13 mouse cellular contexts compared by ENCODE assay signal in the genomic region with DNA sequence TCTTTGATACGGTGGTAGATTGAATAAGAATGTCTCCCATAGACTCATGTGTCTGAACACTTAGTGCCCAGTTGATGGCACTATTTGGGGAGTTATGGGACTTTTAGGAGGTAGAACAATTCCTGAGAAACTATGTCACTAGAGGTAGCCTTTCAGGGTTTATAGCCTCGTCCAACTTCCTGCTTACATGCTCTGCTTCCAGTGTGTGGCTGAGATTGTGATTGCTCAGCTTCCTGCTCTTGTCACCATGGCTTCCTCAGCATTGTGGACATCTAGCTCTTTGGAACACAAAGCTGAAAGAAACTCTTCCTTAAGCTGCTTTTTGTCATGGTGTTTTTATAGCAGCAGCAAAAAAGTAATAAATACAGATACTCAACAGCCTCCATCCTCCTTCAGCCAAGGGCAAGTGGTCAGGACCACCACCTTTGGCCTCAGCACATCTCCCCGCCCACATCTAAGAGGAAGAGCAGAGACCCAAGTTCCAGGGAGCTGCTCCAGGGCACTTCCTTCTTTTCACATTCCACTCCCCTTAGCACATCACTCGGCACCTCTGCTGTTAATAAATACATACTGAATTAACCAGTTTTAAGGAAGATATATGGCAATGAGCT.
A peak's percentile ranks its signal among the peaks of the same experiment; 100 is the strongest.
DNase-seq lines count a peak whose midpoint lies in the region; ATAC-seq and TF ChIP-seq lines count a peak whose summit lies in the region.
"Had no signal": no experiment of that assay in that cellular context is flagged by ENCODE, and none has a peak within 500 bp of the region (broad histone marks: within the 10 kb centered on the region; RNA-seq: fewer than 3 reads in every experiment).

No protein-coding gene starts in this region.

- no peak overlapping the region for H3K4me2 ChIP-seq in hindbrain, embryonic 13.5 days
- H3K4me2 ChIP-seq in hindbrain, embryonic 16.5 days (ENCODE audit: low read length), result no peak overlapping the region
- no peak overlapping the region for H3K4me2 ChIP-seq in heart, postnatal 0 days (ENCODE audit: low read depth, low read length)
- H3K4me2 ChIP-seq: forebrain, embryonic 12.5 days; limb, embryonic 13.5 days had no signal

- WGBS in hindbrain, embryonic 13.5 days, result 85% methylated on average over 4 of the region's 4 CpGs
- WGBS in hindbrain, embryonic 16.5 days, result 83% methylated on average over 4 of the region's 4 CpGs
- 55% methylated on average over 4 of the region's 4 CpGs for WGBS in heart, postnatal 0 days

- peak overlapping the region; percentile 55; the same call in 1 of the 2 replicates for H3K27ac ChIP-seq in hindbrain, embryonic 13.5 days
- no peak overlapping the region for H3K27ac ChIP-seq in hindbrain, embryonic 16.5 days (ENCODE audit: low read depth, low read length)
- peak overlapping the region; percentile 91 for H3K27ac ChIP-seq in bone marrow macrophage, adult 2 months (ENCODE audit: insufficient read depth, low read depth, low read length)
- peak overlapping the region; percentile 70 for H3K27ac ChIP-seq in heart, postnatal 0 days (ENCODE audit: low read depth)
- H3K27ac ChIP-seq: forebrain, embryonic 12.5 days; limb, embryonic 13.5 days had no signal

- TF ChIP-seq EP300 in heart, postnatal 0 days (IDR thresholded peaks at IDR 0.05; ENCODE audit: low read depth), result no peak

- H3K4me1 ChIP-seq in hindbrain, embryonic 13.5 days (replicated peaks), result peaks cover 13% of the 10 kb centered on the region; the same call in 1 of the 2 replicates
- H3K4me1 ChIP-seq in hindbrain, embryonic 16.5 days (ENCODE audit: control insufficient read depth, insufficient read depth, low read depth, low read length), result no peaks in the 10 kb centered on the region
- H3K4me1 ChIP-seq in bone marrow macrophage, adult 2 months (ENCODE audit: control insufficient read depth, insufficient read depth, low read length), result peaks cover 55% of the 10 kb centered on the region
- H3K4me1 ChIP-seq in heart, postnatal 0 days (ENCODE audit: control insufficient read depth, insufficient read depth), result peaks cover 21% of the 10 kb centered on the region
- H3K4me1 ChIP-seq: forebrain, embryonic 12.5 days had no signal

- H3K4me3 ChIP-seq in hindbrain, embryonic 13.5 days, result no peak overlapping the region
- no peak overlapping the region for H3K4me3 ChIP-seq in hindbrain, embryonic 16.5 days (ENCODE audit: low read length)
- no peak overlapping the region for H3K4me3 ChIP-seq in bone marrow macrophage, adult 2 months (ENCODE audit: insufficient read depth, low read length)
- no peak overlapping the region for H3K4me3 ChIP-seq in heart, postnatal 0 days (ENCODE audit: low read depth, low read length)
- H3K4me3 ChIP-seq: forebrain, embryonic 12.5 days; limb, embryonic 13.5 days had no signal

- no peak for ATAC-seq in hindbrain, embryonic 13.5 days (ENCODE audit: low FRiP score)
- ATAC-seq in hindbrain, embryonic 16.5 days, result no peak
- peak; percentile 62; the same call in 1 of the 2 replicates for ATAC-seq in heart, postnatal 0 days (ENCODE audit: insufficient read depth, low read depth)

- no peak for TF ChIP-seq POLR2A in bone marrow macrophage, adult 2 months (IDR thresholded peaks at IDR 0.05; ENCODE audit: borderline replicate concordance, low read depth, low read length)

- no peak for TF ChIP-seq CTCF in bone marrow macrophage, adult 2 months (IDR thresholded peaks at IDR 0.05; ENCODE audit: low read depth, low read length)
- no peak for TF ChIP-seq CTCF in heart, postnatal 0 days (IDR thresholded peaks at IDR 0.05; ENCODE audit: low read depth)

- H3K9ac ChIP-seq in hindbrain, embryonic 13.5 days, result no peak overlapping the region
- H3K9ac ChIP-seq in hindbrain, embryonic 16.5 days (ENCODE audit: low read depth, low read length), result no peak overlapping the region
- no peak overlapping the region for H3K9ac ChIP-seq in heart, postnatal 0 days (replicated peaks; ENCODE audit: low read depth, low read length)
- H3K9ac ChIP-seq: forebrain, embryonic 12.5 days; limb, embryonic 13.5 days had no signal

- H3K27me3 ChIP-seq in hindbrain, embryonic 13.5 days, result no peaks in the 10 kb centered on the region
- no peaks in the 10 kb centered on the region for H3K27me3 ChIP-seq in hindbrain, embryonic 16.5 days (replicated peaks; ENCODE audit: control insufficient read depth, insufficient read depth, low read length)
- no peaks in the 10 kb centered on the region for H3K27me3 ChIP-seq in heart, postnatal 0 days (ENCODE audit: control insufficient read depth, insufficient read depth, low read length)
- H3K27me3 ChIP-seq: forebrain, embryonic 12.5 days; limb, embryonic 13.5 days had no signal

- peaks cover 11% of the 10 kb centered on the region for H3K36me3 ChIP-seq in hindbrain, embryonic 13.5 days
- no peaks in the 10 kb centered on the region for H3K36me3 ChIP-seq in hindbrain, embryonic 16.5 days (ENCODE audit: control insufficient read depth, insufficient read depth, low read length)
- peaks cover 20% of the 10 kb centered on the region; the same call in 1 of the 2 replicates for H3K36me3 ChIP-seq in heart, postnatal 0 days (replicated peaks; ENCODE audit: control insufficient read depth, insufficient read depth, low read length)

- no peaks in the 10 kb centered on the region for H3K9me3 ChIP-seq in hindbrain, embryonic 13.5 days
- H3K9me3 ChIP-seq in hindbrain, embryonic 16.5 days (ENCODE audit: control insufficient read depth, low read length), result no peaks in the 10 kb centered on the region
- H3K9me3 ChIP-seq in heart, postnatal 0 days (replicated peaks; ENCODE audit: control insufficient read depth, low read length), result no peaks in the 10 kb centered on the region
- H3K9me3 ChIP-seq: forebrain, embryonic 12.5 days; limb, embryonic 13.5 days had no signal

- peak; percentile 45 for DNase-seq in heart, postnatal 0 days (ENCODE audit: low spot score)
- peak; percentile 50 to 57 for DNase-seq in kidney, postnatal 4 days
- DNase-seq in cerebellum, adult 11-12 months, result no peak
- no peak for DNase-seq in adrenal gland, adult 8-10 months
- no peak for DNase-seq in cerebellum, adult 8-10 months
- DNase-seq: midbrain, embryonic 14.5 days; spleen, adult 18-20 months; thymus, adult 2 months had no signal

Comparison
In these comparisons a context has a peak if more than half of its experiments do, and no peak if none do; other contexts are left out.
1. DNase-seq: peak in heart, postnatal 0 days (single experiment) and kidney, postnatal 4 days (2 of 2); none in cerebellum, adult 11-12 months (single experiment), adrenal gland, adult 8-10 months (single experiment) and cerebellum, adult 8-10 months (single experiment).